Mouse (Mus musculus) G1E (cell line): ENCODE data around the gene Rora.

Experiments
- CTCF ChIP-seq: IDR thresholded peaks from 2 replicates; pipeline ENCODE4 v1.5.1; 2012; ENCODE audit warnings: low read depth, low read length, inconsistent platforms, mixed read lengths
- GATA1 ChIP-seq: IDR thresholded peaks from 2 replicates; pipeline ENCODE4 v1.6.1; 2012; ENCODE audit warnings: borderline replicate concordance, low read length, inconsistent platforms, mixed read lengths
- GATA2 ChIP-seq: IDR thresholded peaks from 2 replicates; pipeline ENCODE4 v1.6.1; 2012; ENCODE audit warnings: low read depth, low read length, inconsistent platforms, borderline replicate concordance
- POLR2AphosphoS5 ChIP-seq: IDR thresholded peaks from 2 replicates; pipeline ENCODE4 v1.6.1; 2012; ENCODE audit warnings: low read depth, low read length, inconsistent platforms; ENCODE audit not compliant: insufficient replicate concordance
- TAL1 ChIP-seq: conservative IDR thresholded peaks from 2 replicates; pipeline ENCODE4 v1.6.1; 2012; ENCODE audit warnings: low read depth, low read length, inconsistent platforms, mixed read lengths

GRCm38 (mm10) chr9:68989885-68990449 is 336.4 kb downstream of the Rora start:
- TF ChIP-seq CTCF (no peak), TAL1 (no peak), GATA2 (no peak), GATA1 (no peak), POLR2AphosphoS5 (no peak)
